In the genomic region with DNA sequence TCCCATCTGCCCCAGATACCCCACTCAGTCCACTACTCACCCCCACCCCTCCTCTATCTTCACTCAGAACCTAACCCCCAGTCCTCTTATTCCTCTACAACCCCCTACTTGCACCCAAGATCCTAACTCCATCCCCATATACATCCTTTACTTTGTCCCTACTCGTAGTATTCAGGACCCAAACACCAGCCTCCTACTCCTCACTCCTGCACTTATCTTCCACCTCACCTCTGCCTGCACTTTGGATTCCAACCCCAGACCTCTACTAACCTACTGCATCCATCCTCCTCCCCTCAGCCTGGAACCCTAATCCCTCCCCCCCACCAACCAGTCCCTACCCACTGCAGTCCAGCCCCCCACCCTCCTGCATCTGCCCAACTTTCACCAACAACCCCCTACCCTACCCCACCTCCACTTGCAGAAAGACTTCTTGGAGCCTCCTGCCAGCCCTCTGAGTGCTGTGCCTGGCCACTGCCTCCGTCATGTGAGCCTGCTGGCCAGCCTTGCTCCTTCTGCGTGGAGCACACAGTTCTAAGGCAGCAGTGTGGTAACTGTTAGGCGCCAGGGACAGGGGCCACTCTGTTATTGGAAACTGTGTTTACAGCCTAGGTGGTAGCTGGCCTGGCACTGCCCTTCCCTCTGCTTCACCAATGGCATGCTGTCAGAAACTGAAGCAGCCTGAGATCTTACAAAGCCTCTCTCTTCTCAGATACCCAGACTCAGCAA, we compare ENCODE assay signal across 12 mouse cellular contexts. TPM values are rescaled to one million over a fixed set of nuclear protein-coding genes. Genes with fewer than 3 reads are reported as not detected.
DNase-seq lines count a peak whose midpoint lies in the region; ATAC-seq and TF ChIP-seq lines count a peak whose summit lies in the region.
"Had no signal": no experiment of that assay in that cellular context is flagged by ENCODE, and none has a peak within 500 bp of the region (broad histone marks: within the 10 kb centered on the region; RNA-seq: fewer than 3 reads in every experiment).

No protein-coding gene starts in this region.

- intact Hi-C loops in heart, postnatal 36 days (cut with DNase I), result no loop called here
- intact Hi-C loops in heart, postnatal 25 days (cut with DNase I), result loop anchor here (2.0 to 5.0 kb wide), 2 partner anchors 20 to 50 kb away; no protein-coding TSS in a partner anchor

- no peak overlapping the region for H3K4me3 ChIP-seq in lung, postnatal 0 days (ENCODE audit: low read depth, low read length)
- no peak overlapping the region for H3K4me3 ChIP-seq in intestine, embryonic 16.5 days (ENCODE audit: low read length)
- no peak overlapping the region for H3K4me3 ChIP-seq in stomach, postnatal 0 days (ENCODE audit: low read depth, low read length)
- H3K4me3 ChIP-seq: embryonic facial prominence, embryonic 12.5 days; hindbrain, embryonic 13.5 days; limb, embryonic 13.5 days had no signal

- 0 out of 2 replicates have a peak, but pooled peaks cover 4% of the 10 kb centered on the region for H3K36me3 ChIP-seq in lung, postnatal 0 days (ENCODE audit: insufficient read depth, low read length)
- H3K36me3 ChIP-seq in intestine, embryonic 16.5 days (ENCODE audit: control insufficient read depth, insufficient read depth, low read length), result no peaks in the 10 kb centered on the region
- no peaks in the 10 kb centered on the region for H3K36me3 ChIP-seq in stomach, postnatal 0 days (ENCODE audit: control insufficient read depth, insufficient read depth, low read length)
- H3K36me3 ChIP-seq: embryonic facial prominence, embryonic 12.5 days; hindbrain, embryonic 13.5 days had no signal

- no peak overlapping the region for H3K9ac ChIP-seq in lung, postnatal 0 days (replicated peaks; ENCODE audit: low read depth)
- H3K9ac ChIP-seq in intestine, embryonic 16.5 days (ENCODE audit: low read depth, low read length), result peak overlapping the region; percentile 3; the same call in 1 of the 2 replicates
- H3K9ac ChIP-seq in stomach, postnatal 0 days (ENCODE audit: low read length), result peak overlapping the region; percentile 9; the same call in 1 of the 2 replicates
- H3K9ac ChIP-seq: embryonic facial prominence, embryonic 12.5 days; hindbrain, embryonic 13.5 days; limb, embryonic 13.5 days had no signal

- no peak for TF ChIP-seq CTCF in lung, postnatal 0 days (IDR thresholded peaks at IDR 0.05)
- TF ChIP-seq CTCF in stomach, postnatal 0 days (IDR thresholded peaks at IDR 0.05; ENCODE audit: low read depth), result no peak

- H3K4me2 ChIP-seq in lung, postnatal 0 days (replicated peaks; ENCODE audit: low read depth, low read length), result no peak overlapping the region
- no peak overlapping the region for H3K4me2 ChIP-seq in intestine, embryonic 16.5 days (ENCODE audit: low read depth, low read length)
- H3K4me2 ChIP-seq in stomach, postnatal 0 days (replicated peaks; ENCODE audit: low read depth), result no peak overlapping the region
- H3K4me2 ChIP-seq: embryonic facial prominence, embryonic 12.5 days; hindbrain, embryonic 13.5 days; limb, embryonic 13.5 days had no signal

- TF ChIP-seq EP300 in lung, postnatal 0 days (IDR thresholded peaks at IDR 0.05), result no peak
- TF ChIP-seq EP300 in stomach, postnatal 0 days (optimal IDR thresholded peaks at IDR 0.05), result no peak

- no peak for ATAC-seq in lung, postnatal 0 days
- ATAC-seq in intestine, embryonic 16.5 days, result no peak
- no peak for ATAC-seq in stomach, postnatal 0 days (ENCODE audit: low FRiP score, low TSS enrichment)
- ATAC-seq in megakaryocyte-erythroid progenitor cell, adult 5-6 weeks (replicated peaks; ENCODE audit: low FRiP score, low TSS enrichment, poor library complexity, severe bottlenecking), result no peak

- no peaks in the 10 kb centered on the region for H3K9me3 ChIP-seq in lung, postnatal 0 days (ENCODE audit: low read length)
- no peaks in the 10 kb centered on the region for H3K9me3 ChIP-seq in intestine, embryonic 16.5 days (ENCODE audit: control insufficient read depth, low read length)
- H3K9me3 ChIP-seq in stomach, postnatal 0 days (ENCODE audit: control insufficient read depth, low read length), result no peaks in the 10 kb centered on the region
- H3K9me3 ChIP-seq: embryonic facial prominence, embryonic 12.5 days; hindbrain, embryonic 13.5 days; limb, embryonic 13.5 days had no signal

- peaks cover 49% of the 10 kb centered on the region for H3K4me1 ChIP-seq in lung, postnatal 0 days (ENCODE audit: insufficient read depth, low read depth, low read length)
- peaks cover 39% of the 10 kb centered on the region for H3K4me1 ChIP-seq in intestine, embryonic 16.5 days (ENCODE audit: control insufficient read depth, insufficient read depth, low read length)
- H3K4me1 ChIP-seq in stomach, postnatal 0 days (replicated peaks; ENCODE audit: control insufficient read depth, insufficient read depth), result peaks cover 13% of the 10 kb centered on the region
- H3K4me1 ChIP-seq: embryonic facial prominence, embryonic 12.5 days had no signal

- no peaks in the 10 kb centered on the region for H3K27me3 ChIP-seq in lung, postnatal 0 days (replicated peaks; ENCODE audit: insufficient read depth, low read length)
- no peaks in the 10 kb centered on the region for H3K27me3 ChIP-seq in intestine, embryonic 16.5 days (replicated peaks; ENCODE audit: control insufficient read depth, insufficient read depth, low read length)
- H3K27me3 ChIP-seq in stomach, postnatal 0 days (ENCODE audit: control insufficient read depth, insufficient read depth, low read length), result no peaks in the 10 kb centered on the region
- H3K27me3 ChIP-seq: embryonic facial prominence, embryonic 12.5 days; hindbrain, embryonic 13.5 days; limb, embryonic 13.5 days had no signal

- 71% methylated on average over 4 of the region's 4 CpGs for WGBS in lung, postnatal 0 days
- 77% methylated on average over 4 of the region's 4 CpGs for WGBS in intestine, embryonic 16.5 days
- WGBS in stomach, postnatal 0 days, result 63% methylated on average over 4 of the region's 4 CpGs

- H3K27ac ChIP-seq in lung, postnatal 0 days (ENCODE audit: low read length), result peak overlapping the region; percentile 58; the same call in 1 of the 2 replicates
- no peak overlapping the region; the same call in 1 of the 2 replicates for H3K27ac ChIP-seq in intestine, embryonic 16.5 days (ENCODE audit: low read length)
- peak overlapping the region; percentile 71 for H3K27ac ChIP-seq in stomach, postnatal 0 days (replicated peaks)
- H3K27ac ChIP-seq: embryonic facial prominence, embryonic 12.5 days; hindbrain, embryonic 13.5 days; limb, embryonic 13.5 days had no signal

- DNase-seq in heart, postnatal 36 days, result peak; percentile 57 to 61
- DNase-seq in heart, postnatal 25 days (ENCODE audit: low spot score), result no peak
- DNase-seq in lung, postnatal 0 days (ENCODE audit: low spot score), result no peak
- no peak for DNase-seq in lung, postnatal 25 days (ENCODE audit: low spot score)
- DNase-seq in stomach, postnatal 0 days (ENCODE audit: low spot score), result no peak
- DNase-seq: cerebellum, adult 2 months; right cerebral cortex, postnatal 4 days had no signal

RNA-seq across cellular contexts. Expression of a gene that starts 14.5 kb away (rescaled TPM):
- 100 to 1,000 TPM; 139 to 162 TPM for total RNA-seq in heart, postnatal 36 days (2021)
- 100 to 1,000 TPM; 112 to 126 TPM for total RNA-seq in heart, postnatal 25 days (2021)
- 177 and 229 TPM in 2 replicates for polyA plus RNA-seq in lung, postnatal 0 days (2015; fragmentation: Nextera tagmentation; extraction: Ambion mirVana)
- polyA plus RNA-seq in intestine, embryonic 16.5 days (2015; fragmentation: Nextera tagmentation; extraction: Ambion mirVana), result 122 and 132 TPM in 2 replicates
- polyA plus RNA-seq in stomach, postnatal 0 days (2015; fragmentation: Nextera tagmentation; extraction: Ambion mirVana), result 103 and 106 TPM in 2 replicates
- 1.9 and 11.1 TPM in 2 replicates for total RNA-seq in megakaryocyte-erythroid progenitor cell, adult 5-6 weeks (2014; fragmentation: Nextera tagmentation)
- total RNA-seq in megakaryocyte-erythroid progenitor cell, adult 5-6 weeks (2017), result 3.0 and 6.7 TPM in 2 replicates

Comparison
In these comparisons a context has a peak if more than half of its experiments do, and no peak if none do; other contexts are left out.
1. DNase-seq: peak in heart, postnatal 36 days (2 of 2); none in heart, postnatal 25 days (single experiment), lung, postnatal 0 days (single experiment), lung, postnatal 25 days (single experiment) and stomach, postnatal 0 days (single experiment).
2. RNA of a gene that starts 14.5 kb away (total RNA-seq): 139 to 162 TPM in heart, postnatal 36 days and 112 to 126 TPM in heart, postnatal 25 days; 1.9 to 11.1 TPM in megakaryocyte-erythroid progenitor cell, adult 5-6 weeks; every median in the first group is over 4 times any median in the second.